Comparison of ENCODE assay signal across 7 mouse cellular contexts in genomic region chr16:34573151-34573802, GRCm38 (mm10). TPM values are rescaled to one million over a fixed set of nuclear protein-coding genes. Genes with fewer than 3 reads are reported as not detected.
DNase-seq lines count a peak whose midpoint lies in the region; ATAC-seq and TF ChIP-seq lines count a peak whose summit lies in the region.

Gene Kalrn, minus strand, starts transcription at chr16:34573532.

- peak; percentile 95 for DNase-seq in adrenal gland, postnatal 36 days
- peak; percentile 95 for DNase-seq in embryo, embryonic 9.5 days (ENCODE audit: extremely low spot score)
- DNase-seq in heart, adult 18-20 months, result peak; percentile 92 to 93
- DNase-seq in kidney, adult 11 months, result peak; percentile 80
- DNase-seq in left cerebral cortex, postnatal 4 days, result peak; percentile 88
- DNase-seq in midbrain, embryonic 11.5 days (ENCODE audit: low spot score, missing footprints), result peak; percentile 98
- DNase-seq in spleen, adult 2 months (ENCODE audit: low read depth in 1 of 2, low spot score in 2 of 2), result peak in 1 of 2 experiments; percentile 40

- no peak for TF ChIP-seq POLR2A in spleen, adult 2 months (IDR thresholded peaks at IDR 0.05; ENCODE audit: low read depth, low read length)

- intact Hi-C loops in left cerebral cortex, postnatal 4 days (cut with DNase I), result loop anchor here (5.0 kb wide), 2 partner anchors 41 to 231 kb away; no protein-coding TSS in a partner anchor

- no peaks in the 10 kb centered on the region for H3K36me3 ChIP-seq in midbrain, embryonic 11.5 days (ENCODE audit: control insufficient read depth, insufficient read depth, low read length)
- no peaks in the 10 kb centered on the region for H3K36me3 ChIP-seq in spleen, adult 2 months (ENCODE audit: control insufficient read depth, insufficient read depth, low read length)

- TF ChIP-seq CTCF in spleen, adult 2 months (IDR thresholded peaks at IDR 0.05; ENCODE audit: extremely low read depth, insufficient read depth, insufficient read length, insufficient replicate concordance), result no peak

- H3K4me3 ChIP-seq in midbrain, embryonic 11.5 days (ENCODE audit: low read depth, low read length), result peak within 1 kb of the TSS; percentile 92
- H3K4me3 ChIP-seq in spleen, adult 2 months (ENCODE audit: extremely low read depth, insufficient read depth, insufficient read length), result peak within 1 kb of the TSS; percentile 47; the same call in 1 of the 2 replicates

- no peaks in the 10 kb centered on the region for H3K9me3 ChIP-seq in midbrain, embryonic 11.5 days (ENCODE audit: control insufficient read depth, low read length)

- H3K27ac ChIP-seq in midbrain, embryonic 11.5 days (ENCODE audit: low read depth, low read length), result peak within 1 kb of the TSS; percentile 82
- H3K27ac ChIP-seq in spleen, adult 2 months (ENCODE audit: insufficient read depth, low read length), result peak within 1 kb of the TSS; percentile 28; the same call in 1 of the 2 replicates

- H3K27me3 ChIP-seq in midbrain, embryonic 11.5 days (ENCODE audit: control insufficient read depth, insufficient read depth, low read length), result no peaks in the 10 kb centered on the region
- H3K27me3 ChIP-seq in spleen, adult 2 months (ENCODE audit: control insufficient read depth, insufficient read depth, low read length), result peaks cover 21% of the 10 kb centered on the region

- peak within 1 kb of the TSS; percentile 99 for H3K9ac ChIP-seq in midbrain, embryonic 11.5 days (ENCODE audit: low read length)

- WGBS in midbrain, embryonic 11.5 days, result 2% methylated on average over 23 of the region's 84 CpGs
- WGBS in spleen, adult 2 months, result 2% methylated on average over 71 of the region's 84 CpGs

- H3K4me1 ChIP-seq in midbrain, embryonic 11.5 days (ENCODE audit: control insufficient read depth, insufficient read depth, low read length), result peaks cover 13% of the 10 kb centered on the region
- peaks cover 3% of the 10 kb centered on the region for H3K4me1 ChIP-seq in spleen, adult 2 months (ENCODE audit: control insufficient read depth, insufficient read depth, insufficient read length)

- H3K4me2 ChIP-seq in midbrain, embryonic 11.5 days, result peak within 1 kb of the TSS; percentile 84

- peak; percentile 92 for ATAC-seq in midbrain, embryonic 11.5 days (ENCODE audit: low FRiP score)

RNA-seq across cellular contexts. Expression of gene Kalrn, which starts in this region (rescaled TPM):
- 10 to 100 TPM in 1 of 2 experiments, 1 to 10 TPM in 1; 6.1 to 17.5 TPM for total RNA-seq in adrenal gland, postnatal 36 days (2021)
- total RNA-seq in heart, adult 18-20 months (2021), result 10 to 100 TPM; 20.9 to 21.2 TPM
- 100 to 1,000 TPM; 233 to 236 TPM for total RNA-seq in left cerebral cortex, postnatal 4 days (2021)
- 15.5 and 16.8 TPM in 2 replicates for polyA plus RNA-seq in midbrain, embryonic 11.5 days (2014; fragmentation: Nextera tagmentation; extraction: Ambion mirVana)
- 7.6 and 7.8 TPM in 2 replicates for polyA plus RNA-seq in spleen, adult 2 months (2012; rRNA removed)

Comparison
In these comparisons a context has a peak if more than half of its experiments do, and no peak if none do; other contexts are left out.
1. RNA of gene Kalrn (total RNA-seq): 233 to 236 TPM in left cerebral cortex, postnatal 4 days; 20.9 to 21.2 TPM in heart, adult 18-20 months and 6.1 to 17.5 TPM in adrenal gland, postnatal 36 days; every median in the first group is over 10 times any median in the second.